Mouse (Mus musculus): Measurements from ENCODE around the gene Spata16.

GRCm38 (mm10) chr3:26971276-26971675, 333.9 kb downstream of the Spata16 start:
- no peak for TF ChIP-seq CTCF (IDR thresholded peaks at IDR 0.05; ENCODE audit: insufficient read depth, low read depth, low read length)
- TF ChIP-seq POLR2A (IDR thresholded peaks at IDR 0.05; ENCODE audit: insufficient read depth, low read depth, low read length), result no peak
